Mouse (Mus musculus) stomach, embryonic 14.5 days (tissue): Measurements from ENCODE around the gene Asic2. TPM values are rescaled to one million over a fixed set of nuclear protein-coding genes. Genes with fewer than 3 reads are reported as not detected.

Source experiments
- ATAC-seq: fragments of 200-750 bp; cut with Nextera tagmentation; 2 replicates; pipeline ENCODE4 v1.8.0; 2017; ENCODE audit warnings: low read depth, moderate TSS enrichment; ENCODE audit not compliant: insufficient number of reproducible peaks, insufficient read depth, low FRiP score
- H3K27ac ChIP-seq: fragments of 300-500 bp; sonication (generic); 2 replicates; pipeline ENCODE4 v1.5.1; 2014; ENCODE audit warnings: mild to moderate bottlenecking, low read length, moderate library complexity, mixed read lengths
- H3K27me3 ChIP-seq: fragments of 300-500 bp; sonication (generic); 2 replicates; pipeline ENCODE4 v1.6.1; 2014; ENCODE audit warnings: low read length, control low read depth, mixed read lengths; ENCODE audit not compliant: control insufficient read depth, insufficient read depth
- H3K36me3 ChIP-seq: fragments of 300-500 bp; sonication (generic); 2 replicates; pipeline ENCODE4 v1.6.1; 2014; ENCODE audit warnings: mild to moderate bottlenecking, control low read depth, low read length, moderate library complexity, mixed read lengths; ENCODE audit not compliant: control insufficient read depth, insufficient read depth
- H3K4me1 ChIP-seq: fragments of 300-500 bp; sonication (generic); 2 replicates; pipeline ENCODE4 v1.6.1; 2014; ENCODE audit warnings: low read length, control low read depth, mixed read lengths; ENCODE audit not compliant: control insufficient read depth, insufficient read depth
- H3K4me2 ChIP-seq: fragments of 300-500 bp; sonication (generic); replicated peaks from 2 replicates; pipeline ENCODE4 v1.6.1; 2014; ENCODE audit warnings: low read depth, low read length, control low read depth
- H3K4me3 ChIP-seq: fragments of 300-500 bp; sonication (generic); 2 replicates; pipeline ENCODE4 v1.5.1; 2014; ENCODE audit warnings: low read depth, low read length, control low read depth
- H3K9ac ChIP-seq: fragments of 300-500 bp; sonication (generic); replicated peaks from 2 replicates; pipeline ENCODE4 v1.6.1; 2014; ENCODE audit warnings: low read depth, mild to moderate bottlenecking, control low read depth, low read length, moderate library complexity, mixed read lengths
- H3K9me3 ChIP-seq: fragments of 300-500 bp; sonication (generic); 2 replicates; pipeline ENCODE4 v1.6.1; 2016; ENCODE audit warnings: low read depth, low read length, control low read depth; ENCODE audit not compliant: control insufficient read depth
- WGBS: fragments of 180-500 bp; shearing (Covaris S2); extraction: QIAGEN DNeasy Blood & Tissue Kit; methylation state at CpG from one replicate; pipeline ENCODE4 v1.1.7; 2014; 5-methylcytosine and 5-hydroxymethylcytosine counted together
- polyA plus RNA-seq: library from polyadenylated mRNA; unstranded; fragments of >200 nt; fragmentation: Nextera tagmentation; extraction: Ambion mirVana; gene quantifications from 2 replicates; pipeline ENCODE4 v1.2.1, GENCODE M21; 2014

Asic2 gene
- polyA plus RNA-seq, 1 experiment from 2014 or later, result 0.27 TPM

- Histone ChIP-seq H3K36me3 (no peaks in the 10 kb centered on the region), H3K4me2 (no peak overlapping the region), H3K4me3 (no peak overlapping the region), H3K27ac (no peak overlapping the region), H3K4me1 (no peaks in the 10 kb centered on the region), H3K27me3 (no peaks in the 10 kb centered on the region), H3K9me3 (no peaks in the 10 kb centered on the region), H3K9ac (no peak overlapping the region)
- WGBS, result 25% methylated on average over 4 of the region's 4 CpGs
- ATAC-seq, result no peak
Observed at GRCm38 (mm10) chr11:81461748-81462147, 506.5 kb downstream of the Asic2 start.

DNA sequence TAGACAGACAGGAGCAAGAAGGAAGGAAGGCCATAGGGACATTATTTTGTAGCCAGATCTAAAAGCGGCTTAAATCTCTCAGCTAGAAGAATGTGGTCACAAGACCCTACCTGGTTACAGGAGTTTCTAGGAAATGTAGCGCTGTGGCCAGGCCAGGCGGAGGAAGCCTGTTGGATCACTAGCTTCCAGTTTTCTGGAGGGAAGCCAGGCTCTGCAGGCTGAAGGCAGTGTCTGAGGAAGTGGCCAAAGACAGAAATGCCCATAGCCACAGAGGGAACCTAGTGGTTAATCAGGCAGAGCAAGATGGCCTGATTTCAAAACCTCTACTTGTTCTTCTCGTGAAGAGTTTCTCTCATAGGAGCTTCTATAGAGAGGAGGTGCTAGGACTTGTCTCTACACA is 513.3 kb downstream of the Asic2 start:
- H3K9me3 ChIP-seq, result no peaks in the 10 kb centered on the region
- H3K27me3 ChIP-seq, result no peaks in the 10 kb centered on the region
- H3K4me1 ChIP-seq, result no peaks in the 10 kb centered on the region
- ATAC-seq, result no peak
- H3K4me3 ChIP-seq, result no peak overlapping the region
- H3K9ac ChIP-seq, result no peak overlapping the region
- no peak overlapping the region for H3K27ac ChIP-seq
- no peaks in the 10 kb centered on the region for H3K36me3 ChIP-seq
- H3K4me2 ChIP-seq, result no peak overlapping the region
- 92% methylated on average over 4 of the region's 4 CpGs for WGBS

- no peaks in the 10 kb centered on the region for H3K4me1 ChIP-seq
- no peaks in the 10 kb centered on the region for H3K9me3 ChIP-seq
- no peaks in the 10 kb centered on the region for H3K27me3 ChIP-seq
- H3K9ac ChIP-seq, result no peak overlapping the region
- H3K27ac ChIP-seq, result no peak overlapping the region
- no peaks in the 10 kb centered on the region for H3K36me3 ChIP-seq
- no peak overlapping the region for H3K4me3 ChIP-seq
- 18% methylated on average over 1 of the region's 1 CpGs for WGBS
- no peak for ATAC-seq
- H3K4me2 ChIP-seq, result no peak overlapping the region
Observed at GRCm38 (mm10) chr11:81454111-81454510, 514.1 kb downstream of the Asic2 start.

DNA sequence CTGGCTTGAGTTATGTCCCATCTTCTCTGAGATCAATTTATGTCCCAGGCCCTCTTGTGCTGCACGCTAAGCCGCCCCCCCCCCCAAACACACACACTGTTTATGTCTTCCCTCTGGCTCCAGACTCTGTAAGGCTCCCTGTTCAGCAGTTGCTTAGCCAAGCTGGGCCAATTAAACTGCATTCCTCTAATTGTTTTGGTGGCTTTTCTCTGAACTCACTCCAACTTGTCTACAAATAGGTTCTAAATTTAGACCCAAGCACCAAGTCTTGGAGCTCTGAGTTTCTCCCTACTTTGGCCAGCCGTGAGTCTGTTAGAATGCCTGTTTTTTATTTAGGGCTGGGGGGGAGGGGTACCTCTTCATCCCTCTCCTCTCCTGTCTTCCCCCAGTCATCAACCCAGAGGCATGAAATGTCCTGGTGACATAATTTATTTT is 519.0 kb downstream of the Asic2 start:
- WGBS, result 16% methylated on average over 3 of the region's 3 CpGs
- H3K4me2 ChIP-seq, result no peak overlapping the region
- no peaks in the 10 kb centered on the region for H3K9me3 ChIP-seq
- no peaks in the 10 kb centered on the region for H3K36me3 ChIP-seq
- ATAC-seq, result no peak
- no peak overlapping the region for H3K4me3 ChIP-seq
- no peak overlapping the region for H3K9ac ChIP-seq
- no peaks in the 10 kb centered on the region for H3K4me1 ChIP-seq
- H3K27me3 ChIP-seq, result no peaks in the 10 kb centered on the region
- H3K27ac ChIP-seq, result no peak overlapping the region

GRCm38 (mm10) chr11:81446347-81446746 is 521.9 kb downstream of the Asic2 start:
- Histone ChIP-seq H3K4me2 (no peak overlapping the region), H3K27me3 (no peaks in the 10 kb centered on the region), H3K4me3 (no peak overlapping the region), H3K27ac (no peak overlapping the region), H3K9ac (no peak overlapping the region), H3K4me1 (no peaks in the 10 kb centered on the region), H3K9me3 (no peaks in the 10 kb centered on the region), H3K36me3 (no peaks in the 10 kb centered on the region)
- no peak for ATAC-seq
- WGBS, result 79% methylated on average over 1 of the region's 1 CpGs

- no peak for ATAC-seq
- no peak overlapping the region for H3K4me3 ChIP-seq
- WGBS, result 71% methylated on average over 14 of the region's 14 CpGs
Observed at GRCm38 (mm10) chr11:81426857-81427256, 541.4 kb downstream of the Asic2 start.

DNA sequence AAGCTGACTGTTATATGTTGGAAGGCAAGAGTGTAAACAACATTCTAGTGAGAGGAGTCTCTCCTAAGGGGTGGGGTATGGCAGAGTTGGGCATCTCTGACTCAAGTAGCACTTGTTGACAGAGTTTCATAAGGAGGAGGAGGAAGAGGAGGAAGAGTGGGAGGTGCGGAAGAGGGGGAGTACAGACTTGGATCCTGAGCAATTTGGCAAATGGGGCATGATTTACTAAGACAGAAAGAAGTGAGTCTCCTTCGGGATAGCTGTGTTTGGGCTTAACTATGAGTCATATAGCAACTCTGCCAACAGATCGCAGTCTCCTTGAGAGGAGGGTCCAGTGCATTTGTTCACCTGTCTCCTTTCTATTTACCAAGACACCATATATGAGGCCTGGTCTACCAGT is 549.1 kb downstream of the Asic2 start:
- Histone ChIP-seq H3K9me3 (no peaks in the 10 kb centered on the region), H3K9ac (no peak overlapping the region), H3K4me1 (no peaks in the 10 kb centered on the region), H3K4me2 (no peak overlapping the region), H3K27me3 (no peaks in the 10 kb centered on the region), H3K27ac (no peak overlapping the region), H3K36me3 (no peaks in the 10 kb centered on the region), H3K4me3 (no peak overlapping the region)
- WGBS, result 79% methylated on average over 3 of the region's 3 CpGs
- no peak for ATAC-seq

More at GRCm38 (mm10) chr11:81426857-81427256, 541.4 kb downstream of the Asic2 start:
- no peak overlapping the region for H3K9ac ChIP-seq
- H3K9me3 ChIP-seq, result no peaks in the 10 kb centered on the region
- H3K27me3 ChIP-seq, result no peaks in the 10 kb centered on the region
- no peak overlapping the region for H3K4me2 ChIP-seq
- H3K36me3 ChIP-seq, result no peaks in the 10 kb centered on the region
- H3K4me1 ChIP-seq, result no peaks in the 10 kb centered on the region
- no peak overlapping the region for H3K27ac ChIP-seq

DNA sequence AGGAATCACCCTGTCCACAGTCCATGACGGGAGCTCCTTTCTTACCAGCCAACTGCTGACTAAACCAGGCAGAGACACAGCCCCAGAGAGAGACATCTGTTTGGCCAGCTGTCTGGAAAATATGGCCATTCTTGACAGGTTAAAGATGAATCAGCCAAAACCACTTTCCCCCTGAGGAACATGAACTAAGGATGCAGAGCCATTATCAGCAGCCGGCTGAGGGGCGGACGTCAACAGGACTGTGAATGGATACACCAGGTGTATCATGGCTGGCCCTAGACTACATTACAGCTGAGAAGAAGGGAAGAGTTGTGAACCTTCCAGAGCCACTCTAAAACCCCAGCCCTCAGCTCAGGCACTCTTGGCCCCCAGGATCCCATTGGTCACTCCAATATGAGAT is 550.2 kb downstream of the Asic2 start:
- 87% methylated on average over 4 of the region's 4 CpGs for WGBS
- Histone ChIP-seq H3K9me3 (no peaks in the 10 kb centered on the region), H3K36me3 (no peaks in the 10 kb centered on the region), H3K27me3 (no peaks in the 10 kb centered on the region), H3K4me1 (no peaks in the 10 kb centered on the region), H3K9ac (no peak overlapping the region), H3K27ac (no peak overlapping the region), H3K4me3 (no peak overlapping the region), H3K4me2 (no peak overlapping the region)
- no peak for ATAC-seq

DNA sequence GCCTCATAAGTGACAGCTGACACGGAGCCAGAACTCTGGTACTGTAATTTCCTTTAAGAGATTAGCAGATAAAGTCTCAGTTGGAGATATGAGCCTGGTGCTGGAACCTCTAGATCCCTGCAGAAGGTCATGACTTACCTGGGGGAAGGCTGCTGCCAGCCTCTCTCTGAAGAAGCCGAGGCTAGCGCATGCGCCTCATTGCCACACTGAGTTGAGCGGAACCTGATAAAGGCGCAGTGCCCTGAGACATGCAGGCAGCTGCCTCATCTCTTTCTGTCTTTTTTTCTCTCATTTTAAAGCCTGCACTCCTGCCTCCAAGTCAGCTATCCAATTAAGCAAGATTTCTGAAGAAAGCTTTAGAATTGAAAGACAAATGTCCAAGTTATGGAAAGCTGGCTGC is 551.9 kb downstream of the Asic2 start:
- ATAC-seq, result no peak
- Histone ChIP-seq H3K27me3 (no peaks in the 10 kb centered on the region), H3K4me1 (no peaks in the 10 kb centered on the region), H3K9ac (no peak overlapping the region), H3K36me3 (no peaks in the 10 kb centered on the region), H3K27ac (no peak overlapping the region), H3K4me2 (no peak overlapping the region), H3K4me3 (no peak overlapping the region), H3K9me3 (no peaks in the 10 kb centered on the region)
- 85% methylated on average over 6 of the region's 6 CpGs for WGBS
